Mouse (Mus musculus): Measurements from ENCODE around the gene Chtop. TPM values are rescaled to one million over a fixed set of nuclear protein-coding genes. Genes with fewer than 3 reads are reported as not detected.
A peak's percentile ranks its signal among the peaks of the same experiment; 100 is the strongest.

The Chtop gene
- 10 to 100 TPM; 90.0 to 96.6 TPM for total RNA-seq (2021)
- long read RNA-seq, experiment 1, transcript Chtop-202 (6 exons, 2,012 nt), result major isoform, 16 of 45 reads
- long read RNA-seq, experiment 1, partial matches to known transcripts, result 1 of 45 reads
- long read RNA-seq, experiment 1, other reads (novel, unspliced or antisense), result 23 of 45 reads
- long read RNA-seq, experiment 2, partial matches to known transcripts, result 3 of 24 reads
- long read RNA-seq, experiment 2, other reads (novel, unspliced or antisense), result 17 of 24 reads

DNA sequence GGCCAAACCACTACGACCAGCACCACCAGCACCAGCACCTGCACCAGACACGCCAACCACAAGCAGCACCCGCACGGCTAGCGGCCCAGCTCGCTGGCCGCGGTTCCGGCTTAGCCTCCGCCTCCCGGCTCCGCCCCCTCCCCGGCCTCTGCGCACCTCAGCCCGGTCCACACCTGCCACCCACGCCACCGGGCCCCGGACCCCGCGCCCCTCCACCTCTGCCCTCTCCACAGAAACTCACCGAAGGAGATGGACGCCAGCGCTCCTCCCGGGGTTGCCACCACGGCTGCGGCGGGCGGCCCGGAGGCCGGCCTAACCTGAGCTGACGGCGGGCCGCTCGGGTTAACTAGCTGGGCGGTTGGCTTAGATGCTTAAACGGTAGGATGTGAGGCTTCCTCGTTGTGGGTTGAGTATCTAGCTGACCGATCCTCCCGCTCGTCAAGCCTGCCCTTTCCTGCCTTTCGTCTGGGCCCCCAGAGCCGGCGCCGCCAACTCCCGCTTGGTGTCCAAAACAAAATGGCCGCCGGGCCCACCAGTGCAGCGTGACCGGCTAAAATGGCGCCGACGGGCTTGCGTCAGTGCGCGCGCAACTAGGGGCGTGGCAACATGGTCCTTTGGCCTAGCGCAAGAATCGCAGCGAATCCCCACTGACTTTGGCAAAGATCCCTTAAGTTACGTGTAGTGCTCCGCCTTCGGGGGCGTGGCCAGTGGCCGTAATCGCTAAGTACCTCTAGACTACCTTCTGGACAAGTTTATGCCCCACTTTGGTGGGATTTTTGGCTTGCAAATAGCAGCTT is at the start of gene Chtop:
Chtop (minus strand) TSS at position 549 of the 797 bp plus-strand sequence.
- DNase-seq, result peak; percentile 99 to 100

DNA sequence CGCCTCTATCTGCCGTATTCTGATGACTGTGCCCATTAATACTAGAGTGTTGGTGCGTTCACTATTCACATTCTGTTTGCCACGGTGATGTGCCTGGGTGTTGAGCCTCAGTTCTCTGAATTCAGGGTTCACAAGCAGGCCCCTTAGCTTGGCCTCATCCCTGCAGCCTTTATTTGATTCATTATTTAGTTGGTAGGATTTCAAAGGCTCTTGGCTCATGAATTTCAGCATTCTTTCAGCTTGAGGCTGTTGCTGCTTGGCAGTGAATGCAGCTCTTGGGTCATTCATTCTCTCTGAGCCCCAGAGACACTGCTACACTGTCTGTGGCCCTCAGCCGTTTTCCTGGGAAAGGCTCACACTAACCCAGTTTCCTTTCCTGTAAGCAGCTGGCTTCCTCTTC is 46.7 kb upstream of the Chtop start:
- DNase-seq, result peak; percentile 39 to 63

DNA sequence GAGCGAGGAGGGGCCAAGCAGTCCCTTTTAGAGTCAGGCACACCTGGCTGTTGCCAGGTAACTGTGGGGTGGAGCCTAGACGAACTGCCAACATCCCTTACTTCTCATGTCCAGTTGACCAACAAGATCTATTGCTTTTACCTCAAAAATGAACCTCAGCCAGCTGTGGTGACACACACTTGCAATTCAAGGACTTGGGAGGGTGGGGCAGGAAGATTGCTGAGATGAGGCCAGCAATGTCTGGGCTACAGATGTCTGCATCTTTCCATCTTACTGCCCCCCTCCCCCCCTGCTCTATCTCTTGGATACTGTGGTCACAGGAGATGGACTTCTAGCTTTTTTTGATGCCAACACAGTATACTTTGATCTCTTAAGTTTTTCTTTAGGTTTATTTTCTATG is 42.9 kb upstream of the Chtop start:
- no peak for DNase-seq

DNA sequence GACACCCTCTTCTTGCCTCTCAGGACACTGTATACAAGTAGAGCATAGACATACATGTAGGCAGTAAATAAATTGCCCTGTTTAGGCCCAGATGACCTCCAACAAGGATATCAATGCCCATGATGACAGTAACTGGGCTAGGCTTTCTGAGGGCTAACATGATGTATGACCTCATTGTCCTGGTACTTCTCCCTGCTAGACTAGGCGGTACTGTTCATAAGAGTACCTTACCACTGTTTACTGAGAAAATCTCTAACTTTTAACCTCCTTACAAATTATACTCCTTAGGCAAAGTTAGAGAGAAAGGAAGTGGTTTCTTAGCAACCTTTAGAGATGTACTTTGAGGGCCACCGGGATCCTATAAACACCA is 41.1 kb upstream of the Chtop start:
- DNase-seq, result no peak

DNA sequence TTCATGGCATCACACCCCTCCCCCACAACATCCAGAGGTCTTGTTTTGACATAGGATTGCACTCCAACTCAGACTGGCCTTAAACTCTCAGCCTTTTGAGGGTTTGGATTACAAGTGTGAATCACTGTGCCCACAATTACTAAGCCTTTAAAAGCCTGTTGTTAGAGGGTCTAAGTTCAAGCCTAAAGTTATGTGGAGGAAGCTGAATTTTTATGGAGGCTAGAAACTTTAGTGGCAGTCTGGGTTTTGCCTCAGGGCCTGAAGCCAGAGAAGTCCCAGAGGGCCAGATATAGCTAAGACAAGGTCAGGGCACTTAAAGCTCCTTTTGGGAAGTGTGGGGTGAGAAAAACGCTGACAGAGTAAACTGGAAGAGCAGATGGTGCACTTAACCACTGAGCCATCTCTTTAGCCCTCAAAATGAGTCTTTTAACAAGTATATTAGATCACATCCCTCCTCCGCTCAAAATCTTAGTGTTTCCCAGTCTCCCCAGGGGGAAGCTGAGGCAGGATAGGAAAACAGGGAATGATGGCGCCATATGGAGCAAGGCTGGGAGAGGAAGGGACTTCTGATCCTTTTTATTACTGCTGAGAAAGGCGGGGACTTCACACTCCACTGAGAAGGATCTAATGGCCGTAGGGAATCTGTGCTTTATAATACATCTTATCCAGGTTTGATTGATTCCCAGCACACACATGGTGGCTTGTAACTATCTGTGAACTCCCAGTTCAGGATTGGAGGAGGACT is 40.5 kb upstream of the Chtop start:
- peak in 1 of 2 experiments; percentile 30 for DNase-seq

- DNase-seq, result peak; percentile 65 to 82
These were observed 31.6 kb upstream of the Chtop start for GRCm38 (mm10) chr3:90540904-90541303.

DNA sequence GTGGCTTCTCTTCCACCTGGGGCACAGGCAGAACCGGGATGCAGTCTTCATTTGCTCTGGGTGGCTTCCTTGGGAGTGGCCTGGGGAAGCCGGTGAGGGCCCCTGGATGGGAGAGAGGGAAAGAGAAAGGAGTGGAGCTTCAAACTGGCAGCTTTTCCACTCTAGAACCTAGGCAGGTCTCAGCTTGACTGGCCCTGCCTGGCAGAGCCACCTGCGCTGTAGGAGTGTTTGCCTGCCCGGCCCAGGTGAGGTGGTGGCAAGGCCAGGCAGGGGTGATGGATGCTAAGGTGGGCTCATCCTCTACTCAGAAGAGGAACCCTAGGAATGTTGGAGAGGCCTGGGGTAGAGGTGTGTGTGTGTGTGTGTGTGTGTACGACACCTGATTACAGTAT is 28.6 kb upstream of the Chtop start:
- DNase-seq, result no peak

DNA sequence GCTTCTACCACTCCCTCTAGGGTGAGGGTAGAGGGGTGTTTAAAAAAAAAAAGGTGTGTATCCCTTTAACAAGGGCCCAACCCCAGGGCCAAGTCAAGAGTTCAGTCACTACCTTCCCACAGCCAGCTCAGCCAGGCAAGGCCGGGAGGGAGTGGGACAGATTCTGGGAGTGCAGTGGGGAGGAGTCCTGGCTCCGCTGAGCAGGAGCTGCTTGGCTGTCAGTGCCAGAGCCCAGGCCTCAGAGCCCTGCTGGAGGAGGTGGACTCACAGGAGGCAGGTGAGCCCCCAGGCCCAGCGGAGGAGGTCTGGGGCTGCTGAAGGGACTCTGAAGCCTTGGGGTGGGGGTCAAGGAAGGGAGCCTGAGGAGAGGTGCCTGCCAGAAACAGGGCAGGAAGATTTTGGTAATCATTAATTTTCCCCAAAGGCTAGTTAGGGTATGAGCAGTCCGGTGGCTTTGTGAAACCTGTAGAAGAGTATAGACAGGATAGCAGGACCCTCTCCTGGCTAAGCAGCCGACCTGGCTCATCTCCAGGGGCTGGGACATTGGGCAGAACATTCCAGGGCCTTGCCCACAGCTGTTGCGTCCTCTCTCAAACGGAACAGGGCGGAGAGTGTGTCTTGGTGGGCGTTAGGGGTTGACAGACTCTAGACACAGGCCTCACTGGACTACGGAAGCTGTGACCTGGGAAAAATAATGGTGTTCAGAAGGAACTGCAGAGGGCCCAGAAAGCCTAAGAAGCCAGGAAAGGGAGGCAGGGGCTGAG is 28.0 kb upstream of the Chtop start, which contains the start of gene S100a16:
S100a16 (plus strand) TSS at position 114 of the 764 bp plus-strand sequence.
- DNase-seq, result peak; percentile 86 to 93

DNA sequence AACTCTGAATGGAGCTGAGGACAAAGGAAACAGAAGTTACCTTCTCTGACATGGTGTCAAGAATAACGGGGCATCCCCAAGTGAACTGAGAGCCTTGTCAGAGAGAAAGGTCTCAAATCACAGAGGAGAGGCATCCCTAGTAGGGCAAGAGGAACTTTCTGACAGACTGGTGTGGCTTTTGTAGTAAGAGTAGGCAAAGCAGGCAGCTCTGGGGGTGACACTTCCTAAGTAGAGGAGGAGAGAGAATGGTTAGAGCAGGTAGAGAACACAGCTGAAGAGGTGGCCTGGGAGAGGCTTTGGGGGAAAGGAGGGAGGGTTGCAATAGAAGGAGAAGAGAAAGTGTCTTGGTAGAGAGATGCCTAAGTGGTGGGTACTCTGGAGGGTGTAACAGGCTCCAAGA is 26.1 kb upstream of the Chtop start:
- no peak for DNase-seq

DNA sequence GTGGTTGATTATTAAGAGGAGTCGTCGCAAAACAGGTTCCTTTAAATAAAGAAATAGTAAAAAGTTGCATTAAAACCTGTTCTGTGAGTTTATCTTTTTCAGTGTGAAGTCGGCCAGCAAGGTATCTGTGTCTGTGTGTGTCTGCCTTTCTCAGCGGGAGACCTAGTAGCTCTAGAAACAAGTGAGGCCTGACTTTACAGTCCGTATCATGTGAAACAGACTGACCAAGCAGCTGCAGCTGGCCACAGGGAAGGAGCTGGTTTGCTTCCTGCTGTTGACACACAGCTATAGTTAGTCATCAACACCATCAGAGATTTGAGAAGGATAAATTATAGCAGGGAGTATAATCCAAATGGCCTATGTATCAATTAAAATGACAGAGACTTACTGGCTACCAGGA is 22.4 kb upstream of the Chtop start:
- no peak for DNase-seq

DNA sequence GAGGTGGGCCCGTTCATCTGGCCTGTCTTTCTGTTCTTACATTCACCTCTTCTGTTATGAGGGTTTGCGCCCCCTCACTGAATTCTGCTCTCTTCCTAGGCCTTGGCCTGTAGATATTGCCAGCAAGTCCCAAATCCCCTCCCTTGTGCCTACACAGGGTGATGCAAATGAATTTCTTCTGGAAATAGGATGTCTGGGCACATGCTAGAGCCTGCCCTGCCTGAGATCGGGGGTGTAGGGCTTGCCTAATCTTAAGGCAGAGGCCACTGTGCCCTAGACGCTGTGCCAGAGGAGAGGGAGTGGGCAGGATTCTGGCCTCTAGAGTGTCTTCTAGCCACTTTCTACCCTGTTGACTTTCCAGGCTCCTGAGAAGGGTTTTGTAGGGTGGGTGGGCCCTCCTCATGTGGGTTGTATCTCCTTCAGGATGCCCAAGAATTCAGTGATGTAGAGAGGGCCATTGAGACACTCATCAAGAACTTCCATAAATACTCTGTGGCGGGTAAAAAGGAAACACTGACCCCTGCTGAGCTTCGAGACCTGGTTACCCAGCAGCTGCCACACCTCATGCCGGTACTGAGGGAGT is 18.1 kb upstream of the Chtop start:
- no peak for DNase-seq

DNA sequence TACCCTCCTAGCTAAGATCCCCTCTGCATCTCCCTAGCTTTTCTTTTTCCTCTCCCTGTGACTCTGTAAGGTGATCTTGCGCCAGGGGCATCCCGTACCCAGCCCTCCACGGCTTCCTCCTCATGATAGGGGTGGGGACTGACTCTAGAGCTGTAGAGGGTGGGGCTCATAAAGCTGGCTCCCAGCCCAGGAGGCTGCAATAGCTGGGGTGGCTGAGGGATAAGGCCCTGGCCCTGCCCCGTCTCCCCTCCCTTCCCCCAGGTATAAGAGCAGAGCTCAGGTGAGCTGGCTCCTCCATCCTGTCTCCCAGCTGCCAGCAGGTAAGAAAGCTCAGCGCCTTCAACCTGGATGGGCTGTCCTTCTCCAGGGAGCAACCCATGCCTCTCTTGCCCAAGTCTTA is 17.3 kb upstream of the Chtop start, which contains the start of gene S100a14:
S100a14 (plus strand) TSS at position 277 of the 400 bp plus-strand sequence.
- peak in 1 of 2 experiments; percentile 55 for DNase-seq

DNA sequence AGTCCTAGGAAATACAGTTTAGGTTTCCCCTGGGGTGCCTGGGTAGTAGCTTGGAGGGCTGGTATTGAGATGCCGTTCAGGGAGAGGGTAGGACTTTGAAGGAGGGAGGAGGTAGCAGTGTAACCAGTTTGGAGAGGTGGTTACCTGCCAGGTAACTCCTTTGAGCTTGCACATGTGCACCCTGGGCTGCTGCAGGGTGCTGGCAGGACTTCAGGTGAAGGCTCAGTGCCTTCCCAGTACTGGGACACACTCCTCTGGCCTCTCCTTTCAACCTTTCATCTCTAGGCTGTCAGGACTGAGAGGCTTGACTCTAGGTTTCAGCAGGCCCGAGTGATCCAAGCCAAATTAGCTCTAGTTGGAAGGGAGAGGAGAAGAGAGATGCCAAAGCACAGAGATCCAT is 16.8 kb upstream of the Chtop start:
- DNase-seq, result no peak

DNA sequence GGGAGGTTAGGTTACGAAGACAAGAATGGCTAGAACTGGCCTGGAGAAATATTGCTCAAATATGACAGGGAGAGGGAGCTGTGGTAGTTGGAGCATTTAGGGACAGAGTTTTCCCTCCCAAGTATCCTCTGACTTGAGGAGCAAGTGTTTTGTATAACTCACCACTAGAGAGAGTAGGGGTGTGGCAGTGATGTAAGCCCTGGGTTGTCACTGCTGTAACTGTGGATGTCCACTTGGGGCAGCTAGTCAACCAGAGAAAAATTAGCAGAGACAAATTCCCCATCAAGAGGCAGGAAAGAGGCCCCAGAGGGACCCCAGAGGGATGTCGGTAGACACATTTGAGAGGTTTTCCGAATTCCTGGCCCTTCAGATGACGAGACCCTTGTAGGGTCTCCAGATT is 16.1 kb upstream of the Chtop start:
- peak; percentile 78 to 80 for DNase-seq

- no peak for DNase-seq
These were observed 8.4 kb upstream of the Chtop start for GRCm38 (mm10) chr3:90517711-90518110.

GRCm38 (mm10) chr3:90515789-90516188 is 6.5 kb upstream of the Chtop start:
- DNase-seq, result no peak

DNA sequence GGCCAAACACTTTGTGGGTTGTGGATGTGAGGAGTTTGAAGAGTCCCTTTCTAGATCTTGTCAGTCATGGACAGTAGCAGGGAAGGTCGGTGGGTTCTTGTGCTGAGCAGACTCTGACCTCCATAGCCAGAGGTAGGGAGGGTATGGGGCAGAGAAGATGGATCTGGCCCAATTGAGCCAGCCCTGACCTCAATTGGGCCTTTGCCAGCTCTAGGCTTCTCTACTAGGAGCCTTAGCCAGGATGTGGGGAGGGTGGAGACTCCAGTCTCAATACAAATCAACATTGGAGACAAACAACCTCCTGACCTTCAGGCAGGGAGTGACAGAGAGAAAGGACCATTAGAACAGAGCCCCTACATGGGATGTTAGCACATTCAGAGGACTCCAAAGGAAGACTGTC is 5.9 kb upstream of the Chtop start:
- DNase-seq, result peak; percentile 71 to 75

- peak; percentile 88 to 91 for DNase-seq
These were observed 5.4 kb upstream of the Chtop start for GRCm38 (mm10) chr3:90514691-90515090.

DNA sequence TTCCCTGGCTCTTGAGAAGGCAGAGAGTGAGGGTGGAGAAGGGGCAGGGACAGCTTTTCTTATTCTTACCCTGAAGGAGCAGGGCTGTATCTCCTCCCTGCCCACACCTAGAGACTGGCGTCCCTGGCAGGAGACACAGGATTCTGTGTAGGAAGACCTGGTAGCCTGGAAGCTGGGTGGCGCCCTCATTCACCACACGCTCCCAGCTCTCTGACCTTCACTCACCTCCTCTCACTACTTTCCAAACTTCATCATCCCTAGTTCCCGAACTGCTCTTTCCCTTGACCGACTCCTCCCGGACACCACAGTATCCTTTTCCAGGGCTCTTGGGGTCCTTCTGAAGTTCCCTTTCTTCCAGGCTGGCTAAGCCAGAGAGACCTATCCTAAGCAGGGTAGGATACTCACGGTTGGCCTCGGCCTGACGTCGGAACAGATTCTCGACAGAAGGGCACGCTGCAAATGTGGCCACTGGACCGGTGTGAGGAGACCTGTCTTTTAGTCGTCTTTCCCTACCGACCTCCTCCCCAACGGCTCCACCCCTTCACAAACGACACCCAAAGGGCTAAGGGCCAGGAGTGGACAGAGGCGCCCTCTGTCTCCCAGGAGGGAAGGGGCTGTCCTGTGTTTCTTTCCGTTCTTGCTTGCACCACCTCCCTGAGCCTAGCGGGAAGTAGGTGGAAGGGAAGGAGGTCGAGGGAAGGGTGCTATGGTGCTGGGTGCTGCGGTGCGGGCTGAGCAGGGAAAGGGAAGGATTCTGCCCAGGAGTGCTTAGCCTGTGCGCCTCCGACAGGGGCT is 4.7 kb upstream of the Chtop start, which contains the start of the genes S100a1 and S100a13:
S100a1 (minus strand) TSS at position 597 of the 795 bp plus-strand sequence.
S100a13 (plus strand) TSS at position 640 of the 795 bp plus-strand sequence.
- DNase-seq, result peak; percentile 88 to 93

DNA sequence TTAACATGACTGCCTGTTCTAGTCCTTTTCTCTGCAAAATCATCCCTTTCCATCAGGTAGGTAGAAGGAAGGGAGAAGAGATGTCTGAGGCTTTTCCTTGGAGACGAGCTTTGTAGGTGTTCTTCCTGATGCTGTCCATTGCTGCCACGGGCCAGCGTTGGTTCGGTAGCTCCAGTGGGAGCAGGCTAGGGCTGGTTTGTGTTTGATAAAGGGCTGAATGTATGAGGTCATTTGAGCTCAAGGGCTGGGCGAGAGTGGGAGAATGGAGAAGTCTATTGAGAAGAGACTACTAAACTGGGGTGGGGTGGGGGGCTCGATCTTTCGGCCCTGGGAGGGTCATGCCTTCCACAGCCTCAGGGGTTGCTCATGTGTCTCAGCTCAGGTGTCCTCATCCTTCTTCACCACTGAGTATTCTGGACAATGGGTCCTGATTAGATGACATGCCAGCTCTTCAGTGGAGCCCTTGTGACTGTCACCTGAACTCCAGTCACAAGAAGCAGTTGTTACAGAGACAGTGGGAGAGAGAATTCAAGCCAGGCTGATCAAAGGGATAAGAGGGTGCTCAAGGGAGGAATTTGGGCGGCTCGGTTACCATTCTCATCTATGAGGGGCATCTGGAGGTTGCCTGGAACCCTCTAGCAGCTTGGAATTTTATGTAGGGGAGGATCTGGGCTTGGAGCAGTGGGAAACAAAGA is 3.8 kb upstream of the Chtop start:
- no peak for DNase-seq
